Mouse (Mus musculus) liver, adult 2 months (tissue): ENCODE results near the gene Trim66. TPM values are rescaled to one million over a fixed set of nuclear protein-coding genes. Genes with fewer than 3 reads are reported as not detected.

Experiments
- DNase-seq: peaks from one replicate; pipeline ENCODE4 v3.0.0-alpha.2; 2011; ENCODE audit warnings: low read depth, low spot score; ENCODE audit errors: extremely low read depth
- H3K27ac ChIP-seq: fragments of 200-500 bp; replicated peaks from 2 replicates; pipeline ENCODE4 v1.5.1; 2012; ENCODE audit warnings: low read depth, mild to moderate bottlenecking, control low read depth, inconsistent platforms, low read length; ENCODE audit not compliant: insufficient read depth
- H3K27me3 ChIP-seq: fragments of 200-500 bp; 2 replicates; pipeline ENCODE4 v1.6.1; 2012; ENCODE audit warnings: mild to moderate bottlenecking, moderate library complexity, low read length, inconsistent platforms; ENCODE audit not compliant: control insufficient read depth, insufficient read depth
- H3K36me3 ChIP-seq: fragments of 200-500 bp; 2 replicates; pipeline ENCODE4 v1.6.1; 2012; ENCODE audit warnings: low read length, inconsistent platforms; ENCODE audit not compliant: control insufficient read depth, insufficient read depth
- H3K4me1 ChIP-seq: fragments of 200-500 bp; 2 replicates; pipeline ENCODE4 v1.6.1; 2011; ENCODE audit warnings: low read length; ENCODE audit not compliant: control insufficient read depth, insufficient read depth
- H3K4me3 ChIP-seq: fragments of 200-500 bp; 2 replicates; pipeline ENCODE4 v1.5.1; 2011; ENCODE audit warnings: low read depth, mild to moderate bottlenecking, control low read depth, low read length, moderate library complexity; ENCODE audit not compliant: insufficient read depth
- H3K79me2 ChIP-seq: fragments of 200-500 bp; 2 replicates; pipeline ENCODE4 v1.6.1; 2012; ENCODE audit warnings: inconsistent platforms, mild to moderate bottlenecking, low read length, moderate library complexity; ENCODE audit not compliant: control insufficient read depth, insufficient read depth
- H3K9ac ChIP-seq: fragments of 200-500 bp; 2 replicates; pipeline ENCODE4 v1.6.1; 2012; ENCODE audit warnings: low read depth, mild to moderate bottlenecking, control low read depth, inconsistent platforms, low read length
- CTCF ChIP-seq: fragments of 200-500 bp; IDR thresholded peaks from 2 replicates; pipeline ENCODE4 v1.5.1; 2011; ENCODE audit warnings: low read depth, low read length, control low read depth
- POLR2A ChIP-seq: fragments of 200-500 bp; IDR thresholded peaks from 2 replicates; pipeline ENCODE4 v1.6.1; 2011; ENCODE audit warnings: low read length, control low read depth; ENCODE audit not compliant: insufficient read depth; ENCODE audit errors: extremely low read depth
- WGBS: fragments of 180-500 bp; shearing (Covaris S2); methylation state at CpG from one replicate; pipeline ENCODE4 v1.1.7; 2018; 5-methylcytosine and 5-hydroxymethylcytosine counted together
- polyA plus RNA-seq: library from polyadenylated mRNA; depleted of rRNA; stranded (reverse); fragments of >200 nt; gene quantifications from 2 replicates; pipeline ENCODE4 v1.2.3, GENCODE M21; 2012; rRNA removed
- total RNA-seq: library from RNA; depleted of rRNA; stranded (reverse); fragments of >200 nt; gene quantifications from 2 replicates; pipeline ENCODE4 v1.2.3, GENCODE M21; 2014; rRNA removed

Trim66 gene
- total and polyA plus RNA-seq, 2 experiments, result under 0.01 to 0.06 TPM

DNA sequence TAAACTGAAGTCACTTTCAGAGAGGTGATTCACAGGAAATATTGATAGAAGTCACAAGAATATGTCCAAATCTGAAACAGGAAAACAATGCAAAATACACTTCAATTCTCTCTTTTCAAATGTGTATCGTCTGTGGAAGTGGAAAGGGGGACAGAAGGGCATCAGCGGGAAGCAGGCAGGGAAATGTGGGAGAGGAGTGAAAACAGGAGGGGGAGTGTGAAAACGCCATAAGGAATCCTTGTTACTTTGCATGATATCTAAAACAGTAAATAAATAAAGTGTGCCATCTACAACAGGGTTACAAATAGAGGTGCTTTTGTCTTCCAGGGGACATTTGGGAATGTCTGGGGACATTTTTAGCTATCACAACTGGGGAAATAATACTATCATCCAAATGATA, 108.6 kb downstream of the Trim66 start:
- DNase-seq, result no peak
- H3K4me3 ChIP-seq, result no peak overlapping the region
- no peak overlapping the region for H3K27ac ChIP-seq
- H3K27me3 ChIP-seq, result peaks cover 6% of the 10 kb centered on the region; the same call in 1 of the 2 replicates
- H3K79me2 ChIP-seq, result no peaks in the 10 kb centered on the region
- 50% methylated on average over 3 of the region's 3 CpGs for WGBS
- no peak overlapping the region for H3K9ac ChIP-seq
- TF ChIP-seq CTCF (no peak), POLR2A (no peak)
- H3K36me3 ChIP-seq, result no peaks in the 10 kb centered on the region
- no peaks in the 10 kb centered on the region for H3K4me1 ChIP-seq

Other genes with a start within 250 kb of the Trim66 start
- gene Stk33, start 69.1 kb downstream of the Trim66 start, total RNA-seq, result not detected in 2 replicates
- gene Stk33, start 69.1 kb downstream of the Trim66 start, polyA plus RNA-seq, result not detected in 2 replicates
- 318 and 380 TPM in 2 replicates for gene Rpl27a, start 11.0 kb upstream of the Trim66 start, total RNA-seq
- 251 and 255 TPM in 2 replicates for gene Rpl27a, start 11.0 kb upstream of the Trim66 start, polyA plus RNA-seq
- gene St5, start 195.5 kb upstream of the Trim66 start, total RNA-seq, result 8.3 and 22.6 TPM in 2 replicates
- 36.4 and 44.1 TPM in 2 replicates for gene St5, start 195.5 kb upstream of the Trim66 start, polyA plus RNA-seq
- 17.2 and 20.2 TPM in 2 replicates for gene Akip1, start 195.6 kb upstream of the Trim66 start, total RNA-seq
- 14.0 and 15.9 TPM in 2 replicates for gene Akip1, start 195.6 kb upstream of the Trim66 start, polyA plus RNA-seq
- gene BC051019, start 215.7 kb upstream of the Trim66 start, total RNA-seq, result not detected in 2 replicates
- gene BC051019, start 215.7 kb upstream of the Trim66 start, polyA plus RNA-seq, result not detected in 2 replicates
- not detected in 2 replicates for gene Ascl3, start 223.6 kb upstream of the Trim66 start, total RNA-seq
- 0.18 TPM in 1 of 2 replicates, not detected in the other for gene Ascl3, start 223.6 kb upstream of the Trim66 start, polyA plus RNA-seq
- gene Tmem9b, start 244.7 kb upstream of the Trim66 start, total RNA-seq, result 25.2 and 26.3 TPM in 2 replicates
- gene Tmem9b, start 244.7 kb upstream of the Trim66 start, polyA plus RNA-seq, result 16.5 and 18.4 TPM in 2 replicates